Mouse (Mus musculus): ENCODE measurements at regions not wholly inside any gene's neighbourhood (a gene's known extent, or its start where the extent isn't known, plus 50 kb on each side); places are given as distances from the start of the nearest gene placed in this dataset.
A peak's percentile ranks its signal among the peaks of the same experiment; 100 is the strongest.

- DNase-seq (ENCODE audit: low spot score): no peak
These were observed 63.3 kb downstream of the Tmem18 start for GRCm38 (mm10) chr12:30647511-30647910.

GRCm38 (mm10) chr12:30651506-30651905 is 67.3 kb downstream of the Tmem18 start:
- DNase-seq (ENCODE audit: low spot score): no peak

- no peak for DNase-seq (ENCODE audit: low spot score)
These were observed 70.3 kb downstream of the Tmem18 start for GRCm38 (mm10) chr12:30654347-30655075.

- no peak for DNase-seq (ENCODE audit: low spot score)
These were observed 70.8 kb downstream of the Tmem18 start for GRCm38 (mm10) chr12:30655076-30655421.

GRCm38 (mm10) chr12:30678826-30679225 is 94.6 kb downstream of the Tmem18 start:
- DNase-seq (ENCODE audit: low spot score): peak; percentile 53

GRCm38 (mm10) chr12:30690038-30690437 is 105.8 kb downstream of the Tmem18 start:
- no peak for DNase-seq (ENCODE audit: low spot score)

GRCm38 (mm10) chr12:30693540-30693939 is 109.3 kb downstream of the Tmem18 start:
- DNase-seq (ENCODE audit: low spot score): peak; percentile 16

GRCm38 (mm10) chr12:30698256-30698655 is 114.0 kb downstream of the Tmem18 start:
- DNase-seq (ENCODE audit: low spot score): no peak

GRCm38 (mm10) chr12:30703691-30704090 is 119.5 kb downstream of the Tmem18 start:
- no peak for DNase-seq (ENCODE audit: low spot score)

GRCm38 (mm10) chr12:30707271-30707670 is 123.0 kb downstream of the Tmem18 start:
- no peak for DNase-seq (ENCODE audit: low spot score)

GRCm38 (mm10) chr12:30708635-30709181 is 124.5 kb downstream of the Tmem18 start:
- DNase-seq (ENCODE audit: low spot score): no peak

- DNase-seq (ENCODE audit: low spot score): no peak
These were observed 126.3 kb downstream of the Tmem18 start for GRCm38 (mm10) chr12:30710554-30710953.

- peak; percentile 5 for DNase-seq (ENCODE audit: low spot score)
These were observed 142.5 kb downstream of the Tmem18 start for GRCm38 (mm10) chr12:30726747-30727146.

GRCm38 (mm10) chr12:30729437-30729836 is 145.2 kb downstream of the Tmem18 start:
- DNase-seq (ENCODE audit: low spot score): no peak

- no peak for DNase-seq (ENCODE audit: low spot score)
These were observed 116.5 kb upstream of the Alkal2 start for GRCm38 (mm10) chr12:30767621-30768020.

- DNase-seq (ENCODE audit: low spot score): no peak
These were observed 90.8 kb upstream of the Alkal2 start for GRCm38 (mm10) chr12:30793371-30793770.

- DNase-seq (ENCODE audit: low spot score): no peak
These were observed 68.0 kb upstream of the Alkal2 start for GRCm38 (mm10) chr12:30816096-30816495.

- DNase-seq (ENCODE audit: low spot score): no peak
These were observed 52.7 kb upstream of the Alkal2 start for GRCm38 (mm10) chr12:30831383-30831782.

Data from embryo, embryonic 10 days (tissue).